Mouse (Mus musculus): ENCODE data around the gene Bach1.

Gene Bach1

GRCm38 (mm10) chr16:87755915-87756314, 57.2 kb downstream of the Bach1 start:
- DNase-seq (ENCODE audit: low read depth, low spot score), result no peak
- Histone ChIP-seq H3K36me3 (ENCODE audit: control insufficient read depth, insufficient read depth, low read length, poor library complexity, severe bottlenecking) (no peaks in the 10 kb centered on the region), H3K27me3 (ENCODE audit: control insufficient read depth, insufficient read depth, low read length, poor library complexity, severe bottlenecking) (no peaks in the 10 kb centered on the region)

- no peak for DNase-seq (ENCODE audit: low read depth, low spot score)
- Histone ChIP-seq H3K36me3 (ENCODE audit: control insufficient read depth, insufficient read depth, low read length, poor library complexity, severe bottlenecking) (no peaks in the 10 kb centered on the region), H3K27me3 (ENCODE audit: control insufficient read depth, insufficient read depth, low read length, poor library complexity, severe bottlenecking) (no peaks in the 10 kb centered on the region)
Observed at GRCm38 (mm10) chr16:87758016-87758415, 59.3 kb downstream of the Bach1 start.

- Histone ChIP-seq H3K27me3 (ENCODE audit: control insufficient read depth, insufficient read depth, low read length, poor library complexity, severe bottlenecking) (no peaks in the 10 kb centered on the region), H3K36me3 (ENCODE audit: control insufficient read depth, insufficient read depth, low read length, poor library complexity, severe bottlenecking) (no peaks in the 10 kb centered on the region)
- DNase-seq (ENCODE audit: low read depth, low spot score), result no peak
Observed at GRCm38 (mm10) chr16:87764668-87765109, 65.9 kb downstream of the Bach1 start.

GRCm38 (mm10) chr16:87765984-87766383, 67.2 kb downstream of the Bach1 start:
- Histone ChIP-seq H3K36me3 (ENCODE audit: control insufficient read depth, insufficient read depth, low read length, poor library complexity, severe bottlenecking) (no peaks in the 10 kb centered on the region), H3K27me3 (ENCODE audit: control insufficient read depth, insufficient read depth, low read length, poor library complexity, severe bottlenecking) (no peaks in the 10 kb centered on the region)
- no peak for DNase-seq (ENCODE audit: low read depth, low spot score)

GRCm38 (mm10) chr16:87770576-87770975, 71.8 kb downstream of the Bach1 start:
- H3K36me3 ChIP-seq (ENCODE audit: control insufficient read depth, insufficient read depth, low read length, poor library complexity, severe bottlenecking), result no peaks in the 10 kb centered on the region
- no peak for DNase-seq (ENCODE audit: low read depth, low spot score)
- H3K27me3 ChIP-seq (ENCODE audit: control insufficient read depth, insufficient read depth, low read length, poor library complexity, severe bottlenecking), result no peaks in the 10 kb centered on the region

- no peaks in the 10 kb centered on the region for H3K27me3 ChIP-seq (ENCODE audit: control insufficient read depth, insufficient read depth, low read length, poor library complexity, severe bottlenecking)
- no peak for DNase-seq (ENCODE audit: low read depth, low spot score)
- no peaks in the 10 kb centered on the region for H3K36me3 ChIP-seq (ENCODE audit: control insufficient read depth, insufficient read depth, low read length, poor library complexity, severe bottlenecking)
Observed at GRCm38 (mm10) chr16:87771926-87772325, 73.2 kb downstream of the Bach1 start.

- DNase-seq (ENCODE audit: low read depth, low spot score), result no peak
- no peaks in the 10 kb centered on the region for H3K27me3 ChIP-seq (ENCODE audit: control insufficient read depth, insufficient read depth, low read length, poor library complexity, severe bottlenecking)
- H3K36me3 ChIP-seq (ENCODE audit: control insufficient read depth, insufficient read depth, low read length, poor library complexity, severe bottlenecking), result no peaks in the 10 kb centered on the region
Observed at GRCm38 (mm10) chr16:87774398-87774797, 75.7 kb downstream of the Bach1 start.

GRCm38 (mm10) chr16:87777373-87777772, 78.6 kb downstream of the Bach1 start:
- Histone ChIP-seq H3K36me3 (ENCODE audit: control insufficient read depth, insufficient read depth, low read length, poor library complexity, severe bottlenecking) (no peaks in the 10 kb centered on the region), H3K27me3 (ENCODE audit: control insufficient read depth, insufficient read depth, low read length, poor library complexity, severe bottlenecking) (no peaks in the 10 kb centered on the region)
- DNase-seq (ENCODE audit: low read depth, low spot score), result no peak

- no peak for DNase-seq (ENCODE audit: low read depth, low spot score)
- Histone ChIP-seq H3K27me3 (ENCODE audit: control insufficient read depth, insufficient read depth, low read length, poor library complexity, severe bottlenecking) (no peaks in the 10 kb centered on the region), H3K36me3 (ENCODE audit: control insufficient read depth, insufficient read depth, low read length, poor library complexity, severe bottlenecking) (no peaks in the 10 kb centered on the region)
Observed at GRCm38 (mm10) chr16:87781637-87782036, 82.9 kb downstream of the Bach1 start.
